Mouse (Mus musculus) intestine, embryonic 16.5 days (tissue): ENCODE data around the gene Fam207a. TPM values are rescaled to one million over a fixed set of nuclear protein-coding genes. Genes with fewer than 3 reads are reported as not detected.

ENCODE experiments used
- ATAC-seq: fragments of 200-750 bp; cut with Nextera tagmentation; 2 replicates; pipeline ENCODE4 v1.8.0; 2017; ENCODE audit warnings: moderate TSS enrichment, moderate library complexity
- H3K27ac ChIP-seq: fragments of 300-500 bp; sonication (generic); 2 replicates; pipeline ENCODE4 v1.5.1; 2014; ENCODE audit warnings: mild to moderate bottlenecking, low read length
- H3K27me3 ChIP-seq: fragments of 300-500 bp; sonication (generic); replicated peaks from 2 replicates; pipeline ENCODE4 v1.6.1; 2014; ENCODE audit warnings: low read length, control low read depth, mixed read lengths; ENCODE audit not compliant: control insufficient read depth, insufficient read depth
- H3K36me3 ChIP-seq: fragments of 300-500 bp; sonication (generic); 2 replicates; pipeline ENCODE4 v1.6.1; 2014; ENCODE audit warnings: low read length, control low read depth; ENCODE audit not compliant: control insufficient read depth, insufficient read depth
- H3K4me1 ChIP-seq: fragments of 300-500 bp; sonication (generic); 2 replicates; pipeline ENCODE4 v1.6.1; 2014; ENCODE audit warnings: low read length, control low read depth, mixed read lengths; ENCODE audit not compliant: control insufficient read depth, insufficient read depth
- H3K4me2 ChIP-seq: fragments of 300-500 bp; sonication (generic); 2 replicates; pipeline ENCODE4 v1.6.1; 2014; ENCODE audit warnings: low read depth, low read length, control low read depth
- H3K4me3 ChIP-seq: fragments of 300-500 bp; sonication (generic); 2 replicates; pipeline ENCODE4 v1.5.1; 2014; ENCODE audit warnings: mild to moderate bottlenecking, low read length
- H3K9ac ChIP-seq: fragments of 300-500 bp; sonication (generic); 2 replicates; pipeline ENCODE4 v1.6.1; 2014; ENCODE audit warnings: low read depth, low read length
- H3K9me3 ChIP-seq: fragments of 300-500 bp; sonication (generic); 2 replicates; pipeline ENCODE4 v1.6.1; 2016; ENCODE audit warnings: low read length, control low read depth; ENCODE audit not compliant: control insufficient read depth
- WGBS: fragments of 180-500 bp; shearing (Covaris S2); extraction: QIAGEN DNeasy Blood & Tissue Kit; methylation state at CpG from one replicate; pipeline ENCODE4 v1.1.7; 2014; 5-methylcytosine and 5-hydroxymethylcytosine counted together
- polyA plus RNA-seq: library from polyadenylated mRNA; unstranded; fragments of >200 nt; fragmentation: Nextera tagmentation; extraction: Ambion mirVana; gene quantifications from 2 replicates; pipeline ENCODE4 v1.2.1, GENCODE M21; 2015

The Fam207a gene
- polyA plus RNA-seq, 1 experiment from 2014 or later: 43.8 TPM

DNA sequence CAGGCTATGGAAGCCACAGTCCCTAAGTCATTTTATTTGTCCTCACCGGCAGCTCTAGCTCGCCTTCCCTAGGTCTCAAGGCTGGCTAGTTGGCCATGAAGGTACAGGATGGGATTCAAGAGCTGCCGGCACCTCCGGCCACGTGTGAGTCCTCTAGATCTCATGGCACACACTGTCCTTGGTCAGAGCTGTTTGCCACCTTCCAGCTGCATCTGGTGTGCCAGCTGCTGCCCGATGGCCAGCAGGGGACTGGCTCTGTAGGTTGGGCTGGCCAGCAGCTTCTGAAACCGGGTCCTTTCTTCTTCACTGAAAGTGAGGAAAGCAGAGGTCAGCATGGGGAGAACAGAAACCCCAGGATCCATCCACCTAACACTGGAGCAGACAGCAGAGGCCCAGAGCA, 27.4 kb downstream of the Fam207a start:
- no peak overlapping the region for H3K9ac ChIP-seq
- ATAC-seq: no peak
- 98% methylated on average over 7 of the region's 7 CpGs for WGBS
- H3K27ac ChIP-seq: no peak overlapping the region
- H3K9me3 ChIP-seq: no peaks in the 10 kb centered on the region
- H3K27me3 ChIP-seq: no peaks in the 10 kb centered on the region
- H3K4me1 ChIP-seq: peaks cover 7% of the 10 kb centered on the region
- peaks cover 22% of the 10 kb centered on the region for H3K36me3 ChIP-seq
- H3K4me2 ChIP-seq: no peak overlapping the region
- H3K4me3 ChIP-seq: no peak overlapping the region

- ATAC-seq: no peak
- WGBS: 85% methylated on average over 3 of the region's 3 CpGs
- peaks cover 7% of the 10 kb centered on the region for H3K4me1 ChIP-seq
- no peak overlapping the region for H3K4me2 ChIP-seq
- no peak overlapping the region for H3K27ac ChIP-seq
- no peak overlapping the region for H3K9ac ChIP-seq
- no peaks in the 10 kb centered on the region for H3K9me3 ChIP-seq
- H3K36me3 ChIP-seq: peaks cover 17% of the 10 kb centered on the region; the same call in 1 of the 2 replicates
- H3K27me3 ChIP-seq: no peaks in the 10 kb centered on the region
- H3K4me3 ChIP-seq: no peak overlapping the region
These were observed 29.8 kb downstream of the Fam207a start for GRCm38 (mm10) chr10:77485786-77486185.

- H3K27ac ChIP-seq: 0 out of 2 replicates have a peak overlapping the region, but pooled peaks have one; percentile 6
These were observed 31.2 kb downstream of the Fam207a start for GRCm38 (mm10) chr10:77484205-77484935.

DNA sequence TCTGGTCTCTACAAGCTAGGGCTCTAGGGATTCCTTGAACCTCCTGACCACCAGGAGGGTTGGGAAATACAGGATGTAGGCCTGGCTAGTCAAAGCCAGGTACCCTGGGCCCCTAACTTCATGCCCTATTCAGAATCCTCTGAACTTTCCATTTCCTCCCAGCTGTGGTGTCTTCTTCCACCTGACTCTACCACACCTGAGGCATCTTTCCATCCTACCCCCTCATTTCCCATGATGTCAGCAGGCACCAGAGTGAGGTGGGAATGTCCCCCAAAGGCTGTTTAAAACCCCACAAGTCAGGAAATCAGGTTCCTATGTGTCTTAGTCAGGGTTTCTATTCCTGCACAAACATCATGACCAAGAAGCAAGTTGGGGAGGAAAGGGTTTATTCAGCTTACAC, 33.8 kb downstream of the Fam207a start:
- no peak for ATAC-seq
- no peaks in the 10 kb centered on the region for H3K36me3 ChIP-seq

More at GRCm38 (mm10) chr10:77484205-77484935, 31.2 kb downstream of the Fam207a start:
- Histone ChIP-seq H3K4me3 (no peak overlapping the region), H3K9me3 (no peaks in the 10 kb centered on the region), H3K27me3 (no peaks in the 10 kb centered on the region), H3K36me3 (peaks cover 12% of the 10 kb centered on the region; the same call in 1 of the 2 replicates), H3K9ac (no peak overlapping the region), H3K4me1 (peaks cover 7% of the 10 kb centered on the region), H3K4me2 (no peak overlapping the region)
- ATAC-seq: peak; percentile 82
- WGBS: 22% methylated on average over 18 of the region's 18 CpGs

GRCm38 (mm10) chr10:77479972-77480371, 35.6 kb downstream of the Fam207a start:
- H3K36me3 ChIP-seq: no peaks in the 10 kb centered on the region
- no peak overlapping the region for H3K9ac ChIP-seq
- H3K9me3 ChIP-seq: no peaks in the 10 kb centered on the region
- WGBS: 88% methylated on average over 1 of the region's 1 CpGs
- H3K4me3 ChIP-seq: no peak overlapping the region
- H3K4me2 ChIP-seq: no peak overlapping the region
- H3K4me1 ChIP-seq: peaks cover 7% of the 10 kb centered on the region
- H3K27ac ChIP-seq: no peak overlapping the region
- H3K27me3 ChIP-seq: no peaks in the 10 kb centered on the region
- no peak for ATAC-seq

More for the DNA sequence above, 33.8 kb downstream of the Fam207a start:
- H3K27ac ChIP-seq: no peak overlapping the region
- H3K9me3 ChIP-seq: no peaks in the 10 kb centered on the region
- H3K4me1 ChIP-seq: peaks cover 7% of the 10 kb centered on the region
- H3K9ac ChIP-seq: no peak overlapping the region
- no peak overlapping the region for H3K4me3 ChIP-seq
- no peaks in the 10 kb centered on the region for H3K27me3 ChIP-seq
- no peak overlapping the region for H3K4me2 ChIP-seq

- WGBS: 75% methylated on average over 3 of the region's 3 CpGs
- Histone ChIP-seq H3K36me3 (no peaks in the 10 kb centered on the region), H3K9ac (no peak overlapping the region), H3K4me3 (no peak overlapping the region), H3K4me2 (no peak overlapping the region), H3K4me1 (no peaks in the 10 kb centered on the region), H3K27ac (no peak overlapping the region), H3K27me3 (no peaks in the 10 kb centered on the region), H3K9me3 (no peaks in the 10 kb centered on the region)
- ATAC-seq: no peak
These were observed 38.7 kb downstream of the Fam207a start for GRCm38 (mm10) chr10:77476907-77477306.

GRCm38 (mm10) chr10:77472188-77472587, 43.4 kb downstream of the Fam207a start:
- H3K9me3 ChIP-seq: no peaks in the 10 kb centered on the region
- H3K4me2 ChIP-seq: no peak overlapping the region
- H3K4me1 ChIP-seq: peaks cover 3% of the 10 kb centered on the region; the same call in 1 of the 2 replicates
- 0 out of 2 replicates have a peak, but pooled peaks cover 2% of the 10 kb centered on the region for H3K27me3 ChIP-seq
- no peak overlapping the region for H3K9ac ChIP-seq
- WGBS: 56% methylated on average over 5 of the region's 5 CpGs
- no peak overlapping the region for H3K4me3 ChIP-seq
- H3K36me3 ChIP-seq: no peaks in the 10 kb centered on the region
- H3K27ac ChIP-seq: no peak overlapping the region
- no peak for ATAC-seq

- H3K4me3 ChIP-seq: no peak overlapping the region
- 0 out of 2 replicates have a peak, but pooled peaks cover 2% of the 10 kb centered on the region for H3K27me3 ChIP-seq
- H3K4me2 ChIP-seq: no peak overlapping the region
- no peak overlapping the region for H3K27ac ChIP-seq
- 45% methylated on average over 7 of the region's 7 CpGs for WGBS
- H3K4me1 ChIP-seq: peaks cover 3% of the 10 kb centered on the region; the same call in 1 of the 2 replicates
- H3K9me3 ChIP-seq: no peaks in the 10 kb centered on the region
- ATAC-seq: no peak
- no peak overlapping the region for H3K9ac ChIP-seq
- H3K36me3 ChIP-seq: no peaks in the 10 kb centered on the region
These were observed 44.1 kb downstream of the Fam207a start for GRCm38 (mm10) chr10:77471512-77471911.

DNA sequence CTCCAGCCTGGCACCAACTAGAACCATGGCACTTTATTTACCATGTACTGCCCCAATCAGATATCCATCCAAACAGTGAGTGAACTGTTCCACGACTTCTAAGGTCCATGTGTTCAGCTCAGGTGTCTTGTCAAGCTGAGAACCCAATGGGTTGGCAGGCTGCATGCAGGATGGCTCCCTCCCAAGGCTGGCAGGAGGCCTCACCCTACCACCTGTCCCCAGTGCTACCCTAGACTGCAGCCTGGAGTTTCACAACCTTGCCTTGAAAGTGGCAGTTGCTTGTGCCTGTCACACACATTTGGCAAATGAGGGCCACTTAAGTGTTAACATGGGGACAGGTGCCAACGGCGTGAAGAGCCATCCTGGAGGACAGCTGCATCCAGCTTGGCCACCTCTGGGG, 44.8 kb downstream of the Fam207a start:
- 79% methylated on average over 3 of the region's 3 CpGs for WGBS
- ATAC-seq: no peak

More for the DNA sequence above, 44.8 kb downstream of the Fam207a start:
- no peaks in the 10 kb centered on the region for H3K36me3 ChIP-seq
- H3K4me3 ChIP-seq: no peak overlapping the region
- 0 out of 2 replicates have a peak, but pooled peaks cover 2% of the 10 kb centered on the region for H3K27me3 ChIP-seq
- H3K9ac ChIP-seq: no peak overlapping the region
- H3K9me3 ChIP-seq: no peaks in the 10 kb centered on the region
- no peak overlapping the region for H3K27ac ChIP-seq
- no peak overlapping the region for H3K4me2 ChIP-seq
- H3K4me1 ChIP-seq: peaks cover 3% of the 10 kb centered on the region; the same call in 1 of the 2 replicates
